Mouse (Mus musculus): ENCODE data around the gene Tspan32. TPM values are rescaled to one million over a fixed set of nuclear protein-coding genes. Genes with fewer than 3 reads are reported as not detected.

The Tspan32 gene
- polyA plus RNA-seq, 1 experiment from 2014 or later, result 3.4 TPM

- Histone ChIP-seq H3K9me3 (peaks cover 4% of the 10 kb centered on the region; the same call in 1 of the 2 replicates), H3K4me2 (replicated peaks) (no peak overlapping the region), H3K27ac (no peak overlapping the region), H3K9ac (no peak overlapping the region), H3K4me1 (no peaks in the 10 kb centered on the region), H3K36me3 (peaks cover 18% of the 10 kb centered on the region; the same call in 1 of the 2 replicates), H3K4me3 (no peak overlapping the region), H3K27me3 (no peaks in the 10 kb centered on the region)
- no peak for ATAC-seq (ENCODE audit: low FRiP score, low read depth)
- 80% methylated on average over 3 of the region's 3 CpGs for WGBS
Observed at GRCm38 (mm10) chr7:143041138-143041822, 36.4 kb downstream of the Tspan32 start.

GRCm38 (mm10) chr7:143042089-143042488 lies 37.2 kb downstream of the Tspan32 start:
- ATAC-seq (ENCODE audit: low FRiP score, low read depth), result no peak
- H3K36me3 ChIP-seq, result peaks cover 10% of the 10 kb centered on the region; the same call in 1 of the 2 replicates
- no peaks in the 10 kb centered on the region for H3K4me1 ChIP-seq
- no peak overlapping the region for H3K9ac ChIP-seq
- H3K4me3 ChIP-seq, result no peak overlapping the region
- no peak overlapping the region for H3K27ac ChIP-seq
- peaks cover 4% of the 10 kb centered on the region; the same call in 1 of the 2 replicates for H3K9me3 ChIP-seq
- H3K27me3 ChIP-seq, result no peaks in the 10 kb centered on the region
- 79% methylated on average over 3 of the region's 3 CpGs for WGBS
- no peak overlapping the region for H3K4me2 ChIP-seq (replicated peaks)

GRCm38 (mm10) chr7:143042897-143043300 lies 38.1 kb downstream of the Tspan32 start:
- no peak overlapping the region for H3K27ac ChIP-seq
- peaks cover 4% of the 10 kb centered on the region; the same call in 1 of the 2 replicates for H3K9me3 ChIP-seq
- no peak overlapping the region for H3K9ac ChIP-seq
- ATAC-seq (ENCODE audit: low FRiP score, low read depth), result no peak
- WGBS, result 74% methylated on average over 3 of the region's 3 CpGs
- no peaks in the 10 kb centered on the region for H3K4me1 ChIP-seq
- H3K36me3 ChIP-seq, result peaks cover 7% of the 10 kb centered on the region; the same call in 1 of the 2 replicates
- no peaks in the 10 kb centered on the region for H3K27me3 ChIP-seq
- H3K4me3 ChIP-seq, result no peak overlapping the region
- no peak overlapping the region for H3K4me2 ChIP-seq (replicated peaks)

- peaks cover 7% of the 10 kb centered on the region; the same call in 1 of the 2 replicates for H3K36me3 ChIP-seq
- H3K9me3 ChIP-seq, result peaks cover 4% of the 10 kb centered on the region; the same call in 1 of the 2 replicates
- H3K27me3 ChIP-seq, result no peaks in the 10 kb centered on the region
- WGBS, result 90% methylated on average over 2 of the region's 2 CpGs
- no peak overlapping the region for H3K27ac ChIP-seq
- H3K4me3 ChIP-seq, result no peak overlapping the region
- no peak overlapping the region for H3K4me2 ChIP-seq (replicated peaks)
- ATAC-seq (ENCODE audit: low FRiP score, low read depth), result no peak
- H3K9ac ChIP-seq, result no peak overlapping the region
- H3K4me1 ChIP-seq, result no peaks in the 10 kb centered on the region
Observed at GRCm38 (mm10) chr7:143044049-143044825, 39.4 kb downstream of the Tspan32 start.

GRCm38 (mm10) chr7:143044826-143045206 lies 40.0 kb downstream of the Tspan32 start:
- no peak for ATAC-seq (ENCODE audit: low FRiP score, low read depth)

GRCm38 (mm10) chr7:143046358-143046757 lies 41.5 kb downstream of the Tspan32 start:
- 86% methylated on average over 7 of the region's 7 CpGs for WGBS
- no peak overlapping the region for H3K4me2 ChIP-seq (replicated peaks)
- peaks cover 7% of the 10 kb centered on the region; the same call in 1 of the 2 replicates for H3K36me3 ChIP-seq
- H3K4me3 ChIP-seq, result no peak overlapping the region
- H3K9ac ChIP-seq, result no peak overlapping the region
- no peaks in the 10 kb centered on the region for H3K4me1 ChIP-seq
- H3K9me3 ChIP-seq, result peaks cover 4% of the 10 kb centered on the region; the same call in 1 of the 2 replicates
- H3K27ac ChIP-seq, result no peak overlapping the region
- H3K27me3 ChIP-seq, result no peaks in the 10 kb centered on the region
- no peak for ATAC-seq (ENCODE audit: low FRiP score, low read depth)

More at GRCm38 (mm10) chr7:143044826-143045206, 40.0 kb downstream of the Tspan32 start:
- Histone ChIP-seq H3K4me2 (replicated peaks) (no peak overlapping the region), H3K9ac (no peak overlapping the region), H3K4me1 (no peaks in the 10 kb centered on the region), H3K27me3 (no peaks in the 10 kb centered on the region), H3K36me3 (peaks cover 7% of the 10 kb centered on the region; the same call in 1 of the 2 replicates), H3K4me3 (no peak overlapping the region), H3K27ac (no peak overlapping the region), H3K9me3 (peaks cover 4% of the 10 kb centered on the region; the same call in 1 of the 2 replicates)

- WGBS, result 74% methylated on average over 3 of the region's 3 CpGs
- H3K27me3 ChIP-seq, result no peaks in the 10 kb centered on the region
- H3K4me1 ChIP-seq, result peaks cover 15% of the 10 kb centered on the region
Observed at GRCm38 (mm10) chr7:143049331-143049730, 44.5 kb downstream of the Tspan32 start.

GRCm38 (mm10) chr7:143049841-143050816 lies 45.3 kb downstream of the Tspan32 start:
- ATAC-seq (ENCODE audit: low FRiP score, low read depth), result no peak
- H3K4me2 ChIP-seq (replicated peaks), result no peak overlapping the region
- peaks cover 7% of the 10 kb centered on the region for H3K36me3 ChIP-seq
- WGBS, result 89% methylated on average over 3 of the region's 3 CpGs
- H3K27me3 ChIP-seq, result no peaks in the 10 kb centered on the region
- no peak overlapping the region for H3K27ac ChIP-seq
- H3K9me3 ChIP-seq, result no peaks in the 10 kb centered on the region
- peaks cover 22% of the 10 kb centered on the region for H3K4me1 ChIP-seq
- H3K4me3 ChIP-seq, result no peak overlapping the region
- H3K9ac ChIP-seq, result no peak overlapping the region

More at GRCm38 (mm10) chr7:143049331-143049730, 44.5 kb downstream of the Tspan32 start:
- H3K9ac ChIP-seq, result no peak overlapping the region
- H3K27ac ChIP-seq, result no peak overlapping the region
- peaks cover 4% of the 10 kb centered on the region; the same call in 1 of the 2 replicates for H3K9me3 ChIP-seq
- no peak overlapping the region for H3K4me2 ChIP-seq (replicated peaks)
- no peaks in the 10 kb centered on the region for H3K36me3 ChIP-seq
- no peak for ATAC-seq (ENCODE audit: low FRiP score, low read depth)
- H3K4me3 ChIP-seq, result no peak overlapping the region

GRCm38 (mm10) chr7:143051316-143051715 lies 46.5 kb downstream of the Tspan32 start:
- H3K9ac ChIP-seq, result no peak overlapping the region
- no peak for ATAC-seq (ENCODE audit: low FRiP score, low read depth)
- peaks cover 34% of the 10 kb centered on the region for H3K4me1 ChIP-seq
- H3K27me3 ChIP-seq, result no peaks in the 10 kb centered on the region
- H3K36me3 ChIP-seq, result peaks cover 18% of the 10 kb centered on the region
- WGBS, result 61% methylated on average over 2 of the region's 2 CpGs
- no peak overlapping the region for H3K4me2 ChIP-seq (replicated peaks)
- H3K27ac ChIP-seq, result no peak overlapping the region
- H3K9me3 ChIP-seq, result no peaks in the 10 kb centered on the region
- H3K4me3 ChIP-seq, result no peak overlapping the region

- WGBS, result 0% methylated on average over 37 of the region's 37 CpGs
- Histone ChIP-seq H3K36me3 (peaks cover 30% of the 10 kb centered on the region), H3K9ac (peak within 1 kb of the TSS; percentile 98), H3K9me3 (no peaks in the 10 kb centered on the region), H3K4me2 (replicated peaks) (peak within 1 kb of the TSS; percentile 97), H3K27ac (peak within 1 kb of the TSS; percentile 92), H3K4me3 (peak within 1 kb of the TSS; percentile 86), H3K4me1 (peaks cover 46% of the 10 kb centered on the region), H3K27me3 (no peaks in the 10 kb centered on the region)
- ATAC-seq (ENCODE audit: low FRiP score, low read depth), result peak; percentile 73
Observed at GRCm38 (mm10) chr7:143052626-143053007, 47.8 kb downstream of the Tspan32 start, which contains the start of gene Cd81. Gene Cd81, plus strand, starts transcription at chr7:143052739.
